Mouse (Mus musculus) forebrain, embryonic 10.5 days (tissue): Measurements from ENCODE around the gene Hexim1. TPM values are rescaled to one million over a fixed set of nuclear protein-coding genes. Genes with fewer than 3 reads are reported as not detected.

Source experiments
- DNase-seq: peaks from one replicate; pipeline ENCODE4 v3.0.0-alpha.2; 2017; ENCODE audit warnings: low spot score; ENCODE audit errors: extremely low spot score
- H3K27ac ChIP-seq: fragments of 300-500 bp; sonication (generic); 2 replicates; pipeline ENCODE4 v1.5.1; 2016; ENCODE audit warnings: mild to moderate bottlenecking
- H3K27me3 ChIP-seq: fragments of 300-500 bp; sonication (generic); 2 replicates; pipeline ENCODE4 v1.6.1; 2016; ENCODE audit warnings: mild to moderate bottlenecking; ENCODE audit not compliant: poor library complexity, severe bottlenecking
- H3K36me3 ChIP-seq: fragments of 300-500 bp; sonication (generic); replicated peaks from 2 replicates; pipeline ENCODE4 v1.6.1; 2016; ENCODE audit warnings: mild to moderate bottlenecking, moderate library complexity
- H3K4me1 ChIP-seq: fragments of 300-500 bp; sonication (generic); 2 replicates; pipeline ENCODE4 v1.6.1; 2016
- H3K4me3 ChIP-seq: fragments of 300-500 bp; sonication (generic); 2 replicates; pipeline ENCODE4 v1.5.1; 2016; ENCODE audit warnings: mild to moderate bottlenecking, moderate library complexity
- H3K9me3 ChIP-seq: fragments of 300-500 bp; sonication (generic); 2 replicates; pipeline ENCODE4 v1.6.1; 2016; ENCODE audit warnings: mild to moderate bottlenecking, moderate library complexity
- WGBS: fragments of 180-500 bp; shearing (Covaris S2); methylation state at CpG from one replicate; pipeline ENCODE4 v1.1.7; 2016; 5-methylcytosine and 5-hydroxymethylcytosine counted together
- polyA plus RNA-seq: library from polyadenylated mRNA; unstranded; fragments of >200 nt; fragmentation: Nextera tagmentation; extraction: Ambion mirVana; gene quantifications from 2 replicates; pipeline ENCODE4 v1.2.1, GENCODE M21; 2016

The Hexim1 gene
- 1.8 and 2.0 TPM in 2 replicates for polyA plus RNA-seq

GRCm38 (mm10) chr11:103116008-103116818 is at the start of gene Hexim1:
Gene Hexim1 (plus strand): TSS chr11:103116231.
- Histone ChIP-seq H3K4me1 (peaks cover 62% of the 10 kb centered on the region), H3K27ac (peak within 1 kb of the TSS; percentile 96), H3K27me3 (peaks cover 38% of the 10 kb centered on the region), H3K4me3 (peak within 1 kb of the TSS; percentile 70), H3K9me3 (no peaks in the 10 kb centered on the region), H3K36me3 (no peaks in the 10 kb centered on the region)
- DNase-seq, result peak; percentile 100
- WGBS, result under 1% methylated on average over 53 of the region's 53 CpGs

GRCm38 (mm10) chr11:103067051-103067361 is 49.0 kb upstream of the Hexim1 start:
- H3K4me1 ChIP-seq, result no peaks in the 10 kb centered on the region
- H3K36me3 ChIP-seq, result peaks cover 93% of the 10 kb centered on the region
- WGBS, result 95% methylated on average over 6 of the region's 6 CpGs
- H3K27ac ChIP-seq, result no peak overlapping the region
- no peak overlapping the region for H3K4me3 ChIP-seq
- DNase-seq, result no peak
- no peaks in the 10 kb centered on the region for H3K27me3 ChIP-seq
- no peaks in the 10 kb centered on the region for H3K9me3 ChIP-seq

- Histone ChIP-seq H3K9me3 (no peaks in the 10 kb centered on the region), H3K27ac (no peak overlapping the region), H3K36me3 (peaks cover 88% of the 10 kb centered on the region), H3K4me1 (no peaks in the 10 kb centered on the region), H3K27me3 (no peaks in the 10 kb centered on the region), H3K4me3 (no peak overlapping the region)
- no peak for DNase-seq
- 86% methylated on average over 8 of the region's 8 CpGs for WGBS
Measured at GRCm38 (mm10) chr11:103067457-103068001, 48.5 kb upstream of the Hexim1 start.

- Histone ChIP-seq H3K4me1 (no peaks in the 10 kb centered on the region), H3K27ac (no peak overlapping the region), H3K27me3 (no peaks in the 10 kb centered on the region), H3K36me3 (peaks cover 82% of the 10 kb centered on the region), H3K9me3 (no peaks in the 10 kb centered on the region), H3K4me3 (no peak overlapping the region)
- 94% methylated on average over 4 of the region's 4 CpGs for WGBS
- no peak for DNase-seq
Measured at GRCm38 (mm10) chr11:103068272-103068671, 47.8 kb upstream of the Hexim1 start.

- 94% methylated on average over 11 of the region's 11 CpGs for WGBS
- Histone ChIP-seq H3K27ac (no peak overlapping the region), H3K9me3 (no peaks in the 10 kb centered on the region), H3K27me3 (no peaks in the 10 kb centered on the region), H3K4me3 (no peak overlapping the region), H3K4me1 (no peaks in the 10 kb centered on the region), H3K36me3 (peaks cover 76% of the 10 kb centered on the region)
- DNase-seq, result no peak
Measured at GRCm38 (mm10) chr11:103068884-103069283, 47.1 kb upstream of the Hexim1 start.

- H3K27me3 ChIP-seq, result no peaks in the 10 kb centered on the region; the same call in 1 of the 2 replicates
- peaks cover 67% of the 10 kb centered on the region for H3K36me3 ChIP-seq
- 97% methylated on average over 2 of the region's 2 CpGs for WGBS
- no peak overlapping the region for H3K4me3 ChIP-seq
- H3K4me1 ChIP-seq, result peaks cover 7% of the 10 kb centered on the region
- no peak overlapping the region for H3K27ac ChIP-seq
- DNase-seq, result no peak
- no peaks in the 10 kb centered on the region for H3K9me3 ChIP-seq
Measured at GRCm38 (mm10) chr11:103069731-103070130, 46.3 kb upstream of the Hexim1 start.

- H3K27ac ChIP-seq, result no peak overlapping the region
- H3K4me1 ChIP-seq, result peaks cover 10% of the 10 kb centered on the region
- H3K9me3 ChIP-seq, result no peaks in the 10 kb centered on the region
- peaks cover 61% of the 10 kb centered on the region for H3K36me3 ChIP-seq
- no peak overlapping the region for H3K4me3 ChIP-seq
- WGBS, result 93% methylated on average over 10 of the region's 10 CpGs
- DNase-seq, result no peak
- no peaks in the 10 kb centered on the region; the same call in 1 of the 2 replicates for H3K27me3 ChIP-seq
Measured at GRCm38 (mm10) chr11:103070322-103070880, 45.6 kb upstream of the Hexim1 start.

- H3K36me3 ChIP-seq, result peaks cover 29% of the 10 kb centered on the region
- H3K9me3 ChIP-seq, result no peaks in the 10 kb centered on the region
- H3K4me1 ChIP-seq, result peaks cover 10% of the 10 kb centered on the region
- peaks cover 10% of the 10 kb centered on the region for H3K27me3 ChIP-seq
- no peak overlapping the region for H3K4me3 ChIP-seq
- 89% methylated on average over 7 of the region's 7 CpGs for WGBS
- DNase-seq, result no peak
- H3K27ac ChIP-seq, result no peak overlapping the region
Measured at GRCm38 (mm10) chr11:103073671-103074070, 42.4 kb upstream of the Hexim1 start.

GRCm38 (mm10) chr11:103074121-103074650 is 41.8 kb upstream of the Hexim1 start:
- H3K27ac ChIP-seq, result peak overlapping the region; percentile 61; the same call in 1 of the 2 replicates
- peaks cover 10% of the 10 kb centered on the region for H3K4me1 ChIP-seq
- peaks cover 15% of the 10 kb centered on the region for H3K27me3 ChIP-seq
- no peaks in the 10 kb centered on the region for H3K9me3 ChIP-seq
- H3K4me3 ChIP-seq, result 0 out of 2 replicates have a peak overlapping the region, but pooled peaks have one; percentile 11
- DNase-seq, result no peak
- WGBS, result 53% methylated on average over 10 of the region's 10 CpGs
- peaks cover 24% of the 10 kb centered on the region for H3K36me3 ChIP-seq

- Histone ChIP-seq H3K4me3 (0 out of 2 replicates have a peak overlapping the region, but pooled peaks have one; percentile 11), H3K4me1 (peaks cover 11% of the 10 kb centered on the region), H3K36me3 (peaks cover 17% of the 10 kb centered on the region), H3K27ac (peak overlapping the region; percentile 61; the same call in 1 of the 2 replicates), H3K27me3 (peaks cover 22% of the 10 kb centered on the region), H3K9me3 (no peaks in the 10 kb centered on the region)
- 16% methylated on average over 10 of the region's 10 CpGs for WGBS
- DNase-seq, result no peak
Measured at GRCm38 (mm10) chr11:103074796-103075323, 41.2 kb upstream of the Hexim1 start.

- WGBS, result 92% methylated on average over 7 of the region's 7 CpGs
- Histone ChIP-seq H3K36me3 (peaks cover 5% of the 10 kb centered on the region), H3K9me3 (no peaks in the 10 kb centered on the region), H3K4me3 (no peak overlapping the region), H3K4me1 (peaks cover 23% of the 10 kb centered on the region), H3K27ac (no peak overlapping the region), H3K27me3 (peaks cover 34% of the 10 kb centered on the region)
- no peak for DNase-seq
Measured at GRCm38 (mm10) chr11:103076010-103076409, 40.0 kb upstream of the Hexim1 start.

GRCm38 (mm10) chr11:103076581-103076980 is 39.5 kb upstream of the Hexim1 start:
- Histone ChIP-seq H3K27me3 (peaks cover 39% of the 10 kb centered on the region), H3K36me3 (no peaks in the 10 kb centered on the region), H3K4me1 (peaks cover 23% of the 10 kb centered on the region), H3K9me3 (no peaks in the 10 kb centered on the region), H3K4me3 (no peak overlapping the region), H3K27ac (no peak overlapping the region)
- no peak for DNase-seq
- WGBS, result 88% methylated on average over 8 of the region's 8 CpGs
